Mouse (Mus musculus) embryonic facial prominence, embryonic 14.5 days (tissue): ENCODE measurements at regions not wholly inside any gene's neighbourhood (a gene's known extent, or its start where the extent isn't known, plus 50 kb on each side); places are given as distances from the start of the nearest gene placed in this dataset.

ENCODE experiments used
- ATAC-seq: fragments of 200-750 bp; cut with Nextera tagmentation; 2 replicates; pipeline ENCODE4 v1.8.0; 2017; ENCODE audit warnings: low read depth, moderate number of reproducible peaks, moderate TSS enrichment
- DNase-seq: peaks from one replicate; pipeline ENCODE4 v3.0.0-alpha.2; 2015; ENCODE audit warnings: low spot score
- H3K27ac ChIP-seq: fragments of 300-500 bp; sonication (generic); replicated peaks from 2 replicates; pipeline ENCODE4 v1.5.1; 2014; ENCODE audit warnings: low read depth, mild to moderate bottlenecking, low read length, moderate library complexity
- H3K27me3 ChIP-seq: fragments of 300-500 bp; sonication (generic); replicated peaks from 2 replicates; pipeline ENCODE4 v1.6.1; 2014; ENCODE audit warnings: low read length; ENCODE audit not compliant: control insufficient read depth, insufficient read depth
- H3K36me3 ChIP-seq: fragments of 300-500 bp; sonication (generic); 2 replicates; pipeline ENCODE4 v1.6.1; 2014; ENCODE audit warnings: low read length, mixed read lengths; ENCODE audit not compliant: control insufficient read depth, insufficient read depth
- H3K4me1 ChIP-seq: fragments of 300-500 bp; sonication (generic); 2 replicates; pipeline ENCODE4 v1.6.1; 2014; ENCODE audit warnings: antibody characterized with exemption, low read length; ENCODE audit not compliant: control insufficient read depth, insufficient read depth
- H3K4me2 ChIP-seq: fragments of 300-500 bp; sonication (generic); 2 replicates; pipeline ENCODE4 v1.6.1; 2014; ENCODE audit warnings: low read depth, mild to moderate bottlenecking, low read length, moderate library complexity, mixed read lengths
- H3K4me3 ChIP-seq: fragments of 300-500 bp; sonication (generic); 2 replicates; pipeline ENCODE4 v1.5.1; 2014; ENCODE audit warnings: low read depth, mild to moderate bottlenecking, low read length
- H3K9ac ChIP-seq: fragments of 300-500 bp; sonication (generic); 2 replicates; pipeline ENCODE4 v1.6.1; 2014; ENCODE audit warnings: low read depth, mild to moderate bottlenecking, low read length, moderate library complexity, mixed read lengths
- H3K9me3 ChIP-seq: fragments of 300-500 bp; sonication (generic); 2 replicates; pipeline ENCODE4 v1.6.1; 2016; ENCODE audit warnings: low read length; ENCODE audit not compliant: control insufficient read depth
- WGBS: fragments of 180-500 bp; shearing (Covaris S2); extraction: QIAGEN DNeasy Blood & Tissue Kit; methylation state at CpG from one replicate; pipeline ENCODE4 v1.1.7; 2014; 5-methylcytosine and 5-hydroxymethylcytosine counted together

DNA sequence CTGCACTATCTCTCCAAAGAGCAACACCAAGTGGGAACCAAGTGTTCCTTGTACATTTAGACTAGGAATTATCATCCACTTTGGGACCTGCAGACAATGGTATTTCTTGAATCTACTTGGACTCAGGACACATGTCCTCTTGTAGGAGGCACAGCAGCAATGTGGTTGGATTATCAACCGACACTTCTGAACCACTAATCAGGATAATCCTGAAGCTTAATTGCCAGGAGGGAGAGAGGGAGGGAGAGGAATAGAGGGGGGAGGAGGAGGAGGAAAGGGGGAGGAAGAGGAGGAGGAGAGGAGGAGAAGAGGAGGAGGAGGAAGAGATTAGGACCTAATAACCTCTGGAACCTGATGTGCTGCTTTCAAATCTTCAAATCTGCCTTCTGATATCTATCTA, 167.5 kb downstream of the Trib2 start:
- Histone ChIP-seq H3K27me3 (no peaks in the 10 kb centered on the region), H3K4me3 (no peak overlapping the region), H3K9ac (no peak overlapping the region), H3K4me1 (peaks cover 6% of the 10 kb centered on the region; the same call in 1 of the 2 replicates), H3K4me2 (no peak overlapping the region), H3K36me3 (no peaks in the 10 kb centered on the region), H3K27ac (no peak overlapping the region), H3K9me3 (no peaks in the 10 kb centered on the region)
- DNase-seq (no peak), ATAC-seq (no peak)
- 46% methylated on average over 1 of the region's 1 CpGs for WGBS

DNA sequence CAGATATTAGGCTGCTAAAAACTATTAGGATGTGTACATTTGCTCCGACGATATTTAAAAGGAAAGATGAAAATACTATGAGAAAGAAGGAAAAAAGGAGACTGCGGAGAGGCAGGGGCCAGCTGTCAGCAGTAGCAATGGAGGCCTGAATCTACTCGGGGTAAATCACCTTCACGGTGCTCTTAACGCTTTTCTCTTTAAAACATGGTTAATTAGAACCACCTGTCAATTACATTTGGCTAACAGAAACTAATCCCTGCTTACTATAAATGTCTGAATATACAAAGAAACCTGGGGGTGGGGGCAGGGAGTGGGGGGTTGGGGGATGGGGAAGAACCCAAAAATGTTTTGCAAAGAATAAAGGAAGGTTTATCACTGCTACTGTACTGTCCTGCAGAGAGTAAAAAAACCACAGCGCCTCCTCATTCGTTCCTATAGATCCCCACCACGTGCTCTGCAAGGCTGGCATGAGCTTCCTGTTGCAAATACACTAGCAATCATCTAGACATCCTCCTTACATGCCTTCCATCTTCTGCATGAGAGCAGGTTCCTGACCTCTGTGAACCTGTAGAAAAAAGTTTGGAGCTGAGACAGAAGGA, 172.5 kb downstream of the Trib2 start:
- Histone ChIP-seq H3K27ac (no peak overlapping the region), H3K9me3 (no peaks in the 10 kb centered on the region), H3K4me3 (no peak overlapping the region), H3K36me3 (no peaks in the 10 kb centered on the region), H3K9ac (no peak overlapping the region), H3K4me1 (peaks cover 12% of the 10 kb centered on the region; the same call in 1 of the 2 replicates), H3K27me3 (no peaks in the 10 kb centered on the region), H3K4me2 (no peak overlapping the region)
- WGBS: 28% methylated on average over 9 of the region's 9 CpGs
- ATAC-seq: no peak
- no peak for DNase-seq

DNA sequence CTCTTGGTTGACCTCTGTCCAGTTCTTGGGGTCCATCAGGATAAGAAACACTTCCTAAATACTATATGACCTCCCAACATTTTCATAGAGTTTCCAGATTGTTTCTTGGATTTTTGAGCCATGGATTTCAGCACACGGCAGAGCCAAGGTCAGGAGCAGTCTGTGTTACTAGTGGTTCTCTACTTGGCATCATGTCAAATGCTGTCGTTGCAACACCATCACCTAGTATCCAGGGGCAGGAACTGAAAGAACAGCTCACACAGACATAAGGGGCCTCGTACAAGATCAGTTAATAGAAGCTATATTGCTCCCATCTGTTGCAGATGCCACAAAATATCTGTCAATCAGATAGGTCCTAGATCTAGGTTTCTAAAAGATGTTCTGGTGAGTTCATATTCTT, 173.1 kb downstream of the Trib2 start:
- Histone ChIP-seq H3K27ac (no peak overlapping the region), H3K36me3 (no peaks in the 10 kb centered on the region), H3K27me3 (no peaks in the 10 kb centered on the region), H3K4me1 (peaks cover 12% of the 10 kb centered on the region; the same call in 1 of the 2 replicates), H3K9me3 (no peaks in the 10 kb centered on the region), H3K4me2 (no peak overlapping the region), H3K9ac (no peak overlapping the region), H3K4me3 (no peak overlapping the region)
- 16% methylated on average over 3 of the region's 3 CpGs for WGBS
- no peak for DNase-seq
- ATAC-seq: no peak

DNA sequence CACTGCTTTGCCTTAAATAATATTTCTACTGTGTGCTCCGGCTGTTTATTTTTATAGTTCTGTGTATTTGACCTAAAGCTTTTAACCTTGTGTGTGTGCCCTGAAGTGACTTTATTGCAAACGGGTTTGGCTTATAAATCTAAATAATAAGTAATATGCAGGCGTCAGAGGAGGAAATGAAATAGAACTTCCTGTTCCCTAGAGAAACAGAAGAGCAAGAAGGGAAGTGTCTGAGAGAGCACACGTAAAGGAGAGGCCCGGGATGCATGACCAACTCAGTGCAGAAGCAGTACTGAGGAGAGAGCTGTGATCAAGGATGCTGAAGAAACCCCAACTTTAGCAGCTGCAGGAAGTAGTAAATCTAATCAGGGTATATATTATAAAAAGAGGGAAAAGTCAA, 176.4 kb downstream of the Trib2 start:
- no peak overlapping the region for H3K27ac ChIP-seq
- 52% methylated on average over 5 of the region's 5 CpGs for WGBS

DNA sequence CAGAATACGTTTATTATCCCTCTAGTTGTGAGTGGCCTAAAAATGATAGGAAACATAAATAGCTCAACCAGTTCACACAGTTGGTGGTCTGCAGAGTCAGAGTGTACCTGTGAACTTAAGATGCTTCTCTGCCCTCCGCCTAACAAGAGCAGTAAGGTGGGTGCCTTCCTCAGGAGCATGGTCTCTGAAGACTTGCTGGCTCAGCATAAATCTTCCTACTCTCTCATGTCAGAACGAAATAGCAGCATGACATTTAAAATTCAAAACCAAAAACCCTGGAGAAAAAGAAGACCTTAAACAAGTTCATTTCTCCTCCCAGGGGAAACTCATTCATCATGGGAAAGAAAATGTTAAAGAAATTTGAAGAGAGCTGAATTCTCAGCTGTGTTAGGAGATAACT, 186.8 kb downstream of the Trib2 start:
- no peaks in the 10 kb centered on the region for H3K9me3 ChIP-seq
- no peaks in the 10 kb centered on the region for H3K4me1 ChIP-seq
- WGBS: 64% methylated on average over 3 of the region's 3 CpGs
- H3K4me3 ChIP-seq: no peak overlapping the region
- no peaks in the 10 kb centered on the region for H3K36me3 ChIP-seq
- no peak overlapping the region for H3K27ac ChIP-seq
- H3K27me3 ChIP-seq: no peaks in the 10 kb centered on the region
- H3K9ac ChIP-seq: no peak overlapping the region
- ATAC-seq (no peak), DNase-seq (no peak)
- H3K4me2 ChIP-seq: no peak overlapping the region

More for the DNA sequence above, 176.4 kb downstream of the Trib2 start:
- H3K36me3 ChIP-seq: no peaks in the 10 kb centered on the region
- no peak overlapping the region for H3K4me2 ChIP-seq
- ATAC-seq (no peak), DNase-seq (no peak)
- no peaks in the 10 kb centered on the region for H3K27me3 ChIP-seq
- H3K4me3 ChIP-seq: no peak overlapping the region
- H3K4me1 ChIP-seq: peaks cover 8% of the 10 kb centered on the region; the same call in 1 of the 2 replicates
- H3K9ac ChIP-seq: no peak overlapping the region
- no peaks in the 10 kb centered on the region for H3K9me3 ChIP-seq

DNA sequence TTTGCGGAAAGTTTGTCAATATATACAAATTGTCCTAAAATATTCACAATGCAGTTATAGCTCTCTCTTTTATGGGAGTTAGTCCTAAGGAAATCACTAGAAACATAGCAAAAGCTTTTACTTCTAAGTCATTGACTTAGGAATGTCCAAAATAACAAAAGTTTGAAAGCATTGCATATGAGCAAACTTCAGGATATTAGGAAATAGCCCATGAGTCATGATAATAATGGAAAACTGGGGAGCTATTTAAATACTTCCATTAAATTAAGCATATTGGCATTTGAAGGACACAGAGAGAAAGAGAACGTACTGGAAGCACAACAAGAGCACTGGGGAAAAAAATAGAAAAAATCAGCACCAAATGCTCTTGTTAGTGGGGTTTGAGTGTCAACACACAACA, 197.2 kb downstream of the Trib2 start:
- Histone ChIP-seq H3K4me3 (no peak overlapping the region), H3K27me3 (no peaks in the 10 kb centered on the region), H3K27ac (no peak overlapping the region), H3K4me2 (no peak overlapping the region), H3K4me1 (no peaks in the 10 kb centered on the region), H3K9me3 (no peaks in the 10 kb centered on the region), H3K9ac (no peak overlapping the region), H3K36me3 (no peaks in the 10 kb centered on the region)
- DNase-seq (no peak), ATAC-seq (no peak)
- WGBS: 81% methylated on average over 2 of the region's 2 CpGs

DNA sequence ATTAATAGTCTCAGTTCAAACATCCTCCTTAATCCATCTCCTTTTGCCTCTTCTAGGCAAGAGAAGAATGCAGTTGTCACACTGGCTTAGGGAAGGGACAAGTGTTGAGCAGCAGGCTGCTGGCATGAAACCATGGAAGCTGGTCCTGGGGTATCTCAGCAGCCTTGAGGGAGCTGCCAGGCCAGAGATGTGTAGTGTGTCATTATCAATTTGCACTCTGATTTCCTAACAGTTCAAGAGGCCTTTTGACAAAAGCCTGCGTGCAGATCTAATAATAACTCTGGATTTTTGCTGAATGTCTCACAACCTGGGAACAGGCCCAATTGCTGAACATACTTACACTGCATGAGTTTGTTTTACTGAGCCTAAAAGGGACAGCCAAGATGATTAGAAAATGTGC, 199.4 kb downstream of the Trib2 start:
- H3K36me3 ChIP-seq: no peaks in the 10 kb centered on the region
- H3K4me2 ChIP-seq: no peak overlapping the region
- H3K9ac ChIP-seq: no peak overlapping the region
- ATAC-seq (peak; percentile 88), DNase-seq (peak; percentile 80)
- no peaks in the 10 kb centered on the region for H3K9me3 ChIP-seq
- 43% methylated on average over 1 of the region's 1 CpGs for WGBS
- H3K27me3 ChIP-seq: no peaks in the 10 kb centered on the region
- no peaks in the 10 kb centered on the region for H3K4me1 ChIP-seq
- no peak overlapping the region for H3K27ac ChIP-seq
- H3K4me3 ChIP-seq: no peak overlapping the region

DNA sequence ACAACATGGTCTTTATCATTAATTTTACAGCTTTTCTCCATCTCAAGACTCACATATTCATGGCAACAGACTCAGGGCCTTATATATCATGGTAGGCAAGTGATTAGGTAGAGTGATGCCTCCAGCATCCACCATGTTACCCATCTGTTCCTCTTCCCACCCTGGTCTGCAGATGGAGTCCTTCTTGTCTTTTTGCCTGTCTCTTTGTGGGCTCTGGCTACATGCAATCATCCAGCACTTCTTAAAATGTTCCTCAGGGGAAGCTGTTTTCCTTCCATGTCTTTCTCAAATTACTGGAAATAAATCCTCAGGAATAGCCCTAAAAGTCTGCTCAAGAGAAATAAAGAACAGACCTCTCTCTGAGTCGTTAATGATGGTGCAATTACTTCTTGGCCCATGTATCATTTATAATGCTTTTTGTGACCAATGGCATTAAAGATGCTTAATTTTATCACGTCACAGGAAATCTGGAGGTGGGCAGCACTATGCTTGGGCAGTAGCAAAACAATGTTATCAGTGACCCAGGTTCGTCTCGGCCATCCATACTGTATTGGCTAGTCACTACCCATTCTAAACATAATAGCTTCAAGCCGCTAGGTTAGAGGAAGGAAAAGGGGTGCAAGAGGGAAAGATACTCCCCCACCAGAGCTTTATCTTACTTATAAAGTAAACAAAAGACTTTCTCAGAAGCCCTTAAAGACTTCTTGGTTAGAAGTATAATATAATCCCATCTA, 204.7 kb downstream of the Trib2 start:
- 78% methylated on average over 5 of the region's 5 CpGs for WGBS
- no peak overlapping the region for H3K4me3 ChIP-seq
- no peak for ATAC-seq

DNA sequence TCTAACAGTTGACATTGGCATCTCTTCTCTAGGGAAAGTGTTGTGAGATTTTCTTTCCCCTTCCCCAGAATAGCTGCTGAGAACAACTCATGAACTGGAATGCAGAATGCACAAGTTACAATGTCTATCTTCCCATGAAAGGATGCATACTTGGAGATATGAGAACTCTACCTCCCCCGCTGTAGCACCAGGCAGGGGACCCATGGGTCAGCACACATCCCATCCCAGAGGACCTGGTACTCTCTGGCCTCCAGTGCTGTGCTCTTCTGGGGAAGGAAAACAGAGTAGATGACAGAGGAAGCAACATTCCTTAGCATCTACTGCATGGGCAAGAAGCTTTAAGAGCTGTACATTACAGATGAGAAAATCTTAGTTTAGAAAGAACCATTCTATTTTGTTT, 209.6 kb downstream of the Trib2 start:
- H3K9ac ChIP-seq: no peak overlapping the region
- no peak overlapping the region for H3K27ac ChIP-seq
- H3K4me3 ChIP-seq: no peak overlapping the region
- no peaks in the 10 kb centered on the region for H3K9me3 ChIP-seq
- no peak for ATAC-seq
- DNase-seq: no peak
- 0 out of 2 replicates have a peak, but pooled peaks cover 14% of the 10 kb centered on the region for H3K4me1 ChIP-seq
- no peaks in the 10 kb centered on the region for H3K27me3 ChIP-seq
- H3K36me3 ChIP-seq: no peaks in the 10 kb centered on the region
- WGBS: 78% methylated on average over 1 of the region's 1 CpGs
- H3K4me2 ChIP-seq: no peak overlapping the region

More for the DNA sequence above, 204.7 kb downstream of the Trib2 start:
- H3K9ac ChIP-seq: no peak overlapping the region
- H3K4me1 ChIP-seq: no peaks in the 10 kb centered on the region
- H3K9me3 ChIP-seq: no peaks in the 10 kb centered on the region
- H3K27me3 ChIP-seq: no peaks in the 10 kb centered on the region
- H3K36me3 ChIP-seq: no peaks in the 10 kb centered on the region
- no peak overlapping the region for H3K27ac ChIP-seq
- DNase-seq: no peak
- no peak overlapping the region for H3K4me2 ChIP-seq
